Mouse (Mus musculus) hindbrain, embryonic 15.5 days (tissue): ENCODE data around the gene A1cf. TPM values are rescaled to one million over a fixed set of nuclear protein-coding genes. Genes with fewer than 3 reads are reported as not detected.

Experiments
- ATAC-seq: fragments of 200-750 bp; cut with Nextera tagmentation; 2 replicates; pipeline ENCODE4 v1.8.0; 2017; ENCODE audit warnings: low read depth, moderate number of reproducible peaks, moderate TSS enrichment; ENCODE audit not compliant: low FRiP score
- H3K27ac ChIP-seq: fragments of 300-500 bp; sonication (generic); replicated peaks from 2 replicates; pipeline ENCODE4 v1.5.1; 2015; ENCODE audit warnings: mild to moderate bottlenecking, inconsistent platforms
- H3K27me3 ChIP-seq: fragments of 300-500 bp; sonication (generic); 2 replicates; pipeline ENCODE4 v1.6.1; 2015; ENCODE audit warnings: control low read depth, inconsistent platforms
- H3K36me3 ChIP-seq: fragments of 300-500 bp; sonication (generic); 2 replicates; pipeline ENCODE4 v1.6.1; 2015; ENCODE audit warnings: control low read depth, inconsistent platforms
- H3K4me1 ChIP-seq: fragments of 300-500 bp; sonication (generic); replicated peaks from 2 replicates; pipeline ENCODE4 v1.6.1; 2015; ENCODE audit warnings: control low read depth, inconsistent platforms
- H3K4me2 ChIP-seq: fragments of 300-500 bp; sonication (generic); 2 replicates; pipeline ENCODE4 v1.6.1; 2015; ENCODE audit warnings: moderate library complexity, mild to moderate bottlenecking, inconsistent platforms
- H3K4me3 ChIP-seq: fragments of 300-500 bp; sonication (generic); 2 replicates; pipeline ENCODE4 v1.5.1; 2015; ENCODE audit warnings: mild to moderate bottlenecking, inconsistent platforms
- H3K9ac ChIP-seq: fragments of 300-500 bp; sonication (generic); 2 replicates; pipeline ENCODE4 v1.6.1; 2015; ENCODE audit warnings: inconsistent platforms
- H3K9me3 ChIP-seq: fragments of 300-500 bp; sonication (generic); 2 replicates; pipeline ENCODE4 v1.6.1; 2016; ENCODE audit warnings: control low read depth, inconsistent platforms
- WGBS: fragments of 180-500 bp; shearing (Covaris S2); methylation state at CpG from one replicate; pipeline ENCODE4 v1.1.7; 2015; 5-methylcytosine and 5-hydroxymethylcytosine counted together
- polyA plus RNA-seq: library from polyadenylated mRNA; unstranded; fragments of >200 nt; fragmentation: Nextera tagmentation; extraction: Ambion mirVana; gene quantifications from 2 replicates; pipeline ENCODE4 v1.2.1, GENCODE M21; 2015

A1cf gene
- polyA plus RNA-seq, 1 experiment from 2014 or later: not detected

DNA sequence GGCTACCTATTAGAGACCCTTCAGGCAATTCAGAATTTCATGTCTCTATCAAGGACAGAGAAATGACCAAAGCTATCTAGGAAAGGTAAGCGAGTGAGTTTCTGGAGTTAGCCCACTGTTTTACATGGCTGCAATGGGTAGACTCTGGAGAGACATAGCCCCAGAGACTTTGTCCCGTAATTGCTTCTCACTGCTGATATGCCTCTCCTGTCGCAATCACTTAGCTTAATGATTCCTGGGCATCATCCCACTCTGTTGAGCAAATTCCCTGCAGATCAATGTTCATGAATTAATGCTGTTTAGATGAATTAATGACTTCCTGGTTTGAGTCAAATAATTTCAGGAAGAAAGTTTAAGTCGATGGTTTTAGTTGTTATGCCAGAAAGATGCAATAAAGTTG is 86.1 kb downstream of the A1cf start:
- Histone ChIP-seq H3K9ac (no peak overlapping the region), H3K27me3 (no peaks in the 10 kb centered on the region), H3K4me1 (no peaks in the 10 kb centered on the region), H3K4me2 (no peak overlapping the region), H3K36me3 (no peaks in the 10 kb centered on the region), H3K4me3 (no peak overlapping the region), H3K27ac (no peak overlapping the region), H3K9me3 (no peaks in the 10 kb centered on the region)
- WGBS: 89% methylated on average over 4 of the region's 4 CpGs
- ATAC-seq: no peak

DNA sequence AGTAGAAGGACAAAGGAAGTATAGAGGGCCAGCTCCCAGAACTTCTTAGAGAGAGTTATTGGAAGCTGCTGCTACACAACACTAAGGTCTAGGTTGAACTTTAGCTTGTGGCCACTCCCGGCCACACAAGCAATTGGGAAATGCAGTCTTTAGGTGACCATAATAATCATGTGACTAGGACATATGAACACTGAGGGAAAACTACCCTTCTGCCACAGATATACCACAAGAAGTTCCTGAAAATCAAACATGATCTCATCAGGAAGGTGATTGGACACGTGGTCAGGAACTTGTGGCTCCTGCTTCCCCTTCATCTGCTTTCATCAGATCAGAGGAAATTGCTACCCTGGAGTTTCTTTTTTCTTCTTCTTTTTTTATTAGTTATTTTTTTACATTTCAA is 87.8 kb downstream of the A1cf start:
- ATAC-seq: no peak
- Histone ChIP-seq H3K9ac (no peak overlapping the region), H3K36me3 (no peaks in the 10 kb centered on the region), H3K4me2 (no peak overlapping the region), H3K27me3 (no peaks in the 10 kb centered on the region), H3K4me3 (no peak overlapping the region), H3K27ac (no peak overlapping the region), H3K9me3 (no peaks in the 10 kb centered on the region), H3K4me1 (no peaks in the 10 kb centered on the region)
- WGBS: 77% methylated on average over 2 of the region's 2 CpGs

DNA sequence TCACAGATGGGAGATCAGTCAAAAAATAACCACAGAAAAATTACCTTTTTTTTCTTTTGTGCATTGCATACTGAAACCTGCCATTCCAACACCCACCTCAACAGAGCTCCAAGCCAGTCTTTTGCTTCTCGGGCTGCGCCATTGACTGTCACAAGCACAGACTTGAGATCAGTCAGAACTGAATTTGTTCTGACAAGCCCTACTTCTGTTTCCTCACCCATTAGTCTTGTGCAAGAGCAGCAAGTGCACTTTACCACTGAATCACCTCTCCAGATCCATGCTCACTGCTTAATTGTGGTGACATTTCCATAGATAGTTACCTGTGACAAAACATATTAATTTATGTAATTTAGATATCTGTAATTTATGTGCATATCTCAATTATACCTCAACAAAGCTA is 91.9 kb downstream of the A1cf start:
- no peak overlapping the region for H3K27ac ChIP-seq
- no peaks in the 10 kb centered on the region for H3K27me3 ChIP-seq
- H3K9ac ChIP-seq: no peak overlapping the region
- H3K4me1 ChIP-seq: no peaks in the 10 kb centered on the region
- ATAC-seq: no peak
- no peaks in the 10 kb centered on the region for H3K36me3 ChIP-seq
- H3K9me3 ChIP-seq: no peaks in the 10 kb centered on the region
- H3K4me3 ChIP-seq: no peak overlapping the region
- WGBS: 100% methylated on average over 2 of the region's 2 CpGs
- no peak overlapping the region for H3K4me2 ChIP-seq

DNA sequence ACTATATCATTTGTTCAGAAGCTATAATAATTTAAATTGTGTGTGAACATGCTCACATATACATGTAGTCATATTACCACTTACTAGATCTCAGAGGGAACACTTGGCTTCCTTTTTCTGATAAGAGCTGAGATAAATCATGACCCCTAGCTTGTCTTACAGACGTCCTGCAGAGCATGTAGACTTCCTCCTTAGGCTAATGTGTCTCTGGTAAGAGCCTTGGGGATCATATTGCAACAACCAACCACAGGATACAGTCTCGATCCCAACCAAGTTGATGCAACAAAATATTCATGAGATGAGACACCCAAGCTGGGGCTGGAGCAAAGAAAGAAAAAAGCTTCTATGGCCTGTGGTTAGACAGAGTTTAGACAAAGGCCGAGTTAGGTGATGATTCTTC is 94.6 kb downstream of the A1cf start:
- H3K4me2 ChIP-seq: no peak overlapping the region
- H3K9ac ChIP-seq: no peak overlapping the region
- no peaks in the 10 kb centered on the region for H3K4me1 ChIP-seq
- no peak for ATAC-seq
- no peak overlapping the region for H3K27ac ChIP-seq
- H3K4me3 ChIP-seq: no peak overlapping the region
- no peaks in the 10 kb centered on the region for H3K27me3 ChIP-seq
- 54% methylated on average over 3 of the region's 3 CpGs for WGBS
- no peaks in the 10 kb centered on the region for H3K36me3 ChIP-seq
- H3K9me3 ChIP-seq: no peaks in the 10 kb centered on the region

DNA sequence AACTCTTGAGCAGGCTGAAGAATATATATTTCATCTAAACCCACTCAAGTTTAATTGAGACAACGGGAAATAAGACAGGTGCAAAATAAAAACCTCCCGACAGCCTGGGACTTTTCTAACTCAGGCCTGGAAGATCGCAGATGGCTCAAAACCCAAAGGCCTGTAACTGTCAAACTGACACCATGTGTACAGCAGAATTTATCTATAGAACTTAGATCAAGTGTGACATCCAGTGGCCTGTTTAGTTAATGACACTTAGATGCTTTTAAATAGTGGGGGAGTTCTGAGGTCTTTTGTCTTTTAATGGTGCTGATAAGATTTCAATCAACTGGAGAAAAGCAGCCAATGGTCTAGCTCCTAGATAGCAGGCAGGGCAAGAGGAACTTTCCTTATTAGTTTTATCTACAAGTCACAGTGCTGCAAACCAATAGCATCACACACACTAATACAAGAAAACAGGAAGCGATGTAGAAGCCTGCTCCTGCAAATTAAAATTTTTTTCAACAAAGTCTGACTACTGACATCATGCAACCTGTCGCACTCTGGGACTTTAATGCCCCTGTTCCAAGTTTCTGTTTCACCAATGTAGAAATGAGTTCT is 99.5 kb downstream of the A1cf start:
- no peak overlapping the region for H3K4me3 ChIP-seq
- 71% methylated on average over 5 of the region's 5 CpGs for WGBS
- H3K4me2 ChIP-seq: no peak overlapping the region
- no peak overlapping the region for H3K9ac ChIP-seq
- no peaks in the 10 kb centered on the region for H3K4me1 ChIP-seq
- no peaks in the 10 kb centered on the region for H3K27me3 ChIP-seq
- no peak for ATAC-seq
- H3K27ac ChIP-seq: no peak overlapping the region
- no peaks in the 10 kb centered on the region for H3K36me3 ChIP-seq
- H3K9me3 ChIP-seq: no peaks in the 10 kb centered on the region

DNA sequence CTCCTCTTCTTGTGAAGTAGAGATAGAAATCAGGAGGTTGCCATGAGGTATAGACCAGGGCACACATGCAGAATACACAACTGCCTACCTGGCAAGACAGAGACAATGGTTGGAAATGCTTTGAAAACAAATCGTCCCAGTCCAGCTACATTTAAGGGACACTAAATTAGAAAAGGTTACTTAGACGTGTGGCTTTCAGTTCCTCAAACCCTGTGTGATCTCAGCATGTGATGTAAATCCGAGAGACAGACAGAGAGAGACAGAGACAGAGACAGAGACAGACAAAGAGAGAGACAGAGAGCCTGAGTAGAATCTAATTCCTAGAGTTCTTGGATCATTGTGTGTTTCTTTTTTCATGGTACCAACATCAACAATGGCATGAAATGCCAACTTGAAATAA is 102.8 kb downstream of the A1cf start:
- H3K4me2 ChIP-seq: no peak overlapping the region
- no peaks in the 10 kb centered on the region for H3K27me3 ChIP-seq
- no peak overlapping the region for H3K9ac ChIP-seq
- no peaks in the 10 kb centered on the region for H3K4me1 ChIP-seq
- WGBS: 60% methylated on average over 3 of the region's 3 CpGs
- no peak for ATAC-seq
- H3K4me3 ChIP-seq: no peak overlapping the region
- H3K36me3 ChIP-seq: no peaks in the 10 kb centered on the region
- H3K27ac ChIP-seq: no peak overlapping the region
- H3K9me3 ChIP-seq: no peaks in the 10 kb centered on the region

DNA sequence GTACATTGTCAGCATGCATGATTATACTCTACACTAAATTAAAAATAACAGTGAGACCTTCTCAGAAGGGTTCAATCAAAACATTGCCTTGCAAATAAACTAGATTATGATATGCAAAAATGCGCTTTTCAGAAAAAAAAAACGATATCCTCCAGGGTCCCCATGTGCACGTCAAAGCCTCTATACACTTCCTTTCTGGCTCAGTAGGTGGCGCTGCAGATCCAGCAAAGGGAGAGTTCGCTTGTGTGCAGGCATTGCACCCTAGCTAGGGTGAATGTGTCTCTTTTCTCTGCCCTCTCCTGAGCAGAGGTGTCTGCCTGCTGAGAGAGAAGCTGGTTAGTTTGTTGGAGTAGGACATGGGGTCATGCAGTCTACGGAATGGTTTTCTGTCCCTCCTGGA is 103.4 kb downstream of the A1cf start:
- peak; percentile 85 for ATAC-seq
- 9% methylated on average over 6 of the region's 6 CpGs for WGBS

DNA sequence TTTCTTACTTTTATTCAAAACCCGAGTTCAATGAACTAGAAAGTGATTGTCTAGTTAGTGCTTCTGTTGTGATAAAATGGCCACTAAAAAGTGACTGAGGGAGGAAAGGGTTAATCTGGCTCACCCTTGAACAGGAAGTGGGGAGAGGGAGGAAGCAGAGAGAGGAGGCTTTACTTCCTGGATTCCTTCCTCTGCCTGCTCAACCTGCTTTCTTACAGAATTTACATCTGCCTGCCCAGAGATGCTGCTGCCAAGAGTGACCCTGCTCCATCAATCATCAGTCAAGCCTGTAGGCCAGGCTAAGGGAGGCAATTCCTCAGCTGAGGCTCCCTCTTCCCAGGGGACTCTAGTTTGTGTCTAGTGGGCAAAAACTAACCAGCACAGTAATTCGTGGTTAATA is 107.3 kb downstream of the A1cf start:
- Histone ChIP-seq H3K4me2 (no peak overlapping the region), H3K4me1 (no peaks in the 10 kb centered on the region), H3K9me3 (no peaks in the 10 kb centered on the region), H3K36me3 (no peaks in the 10 kb centered on the region), H3K9ac (no peak overlapping the region), H3K27ac (no peak overlapping the region), H3K27me3 (no peaks in the 10 kb centered on the region), H3K4me3 (no peak overlapping the region)
- WGBS: 59% methylated on average over 2 of the region's 2 CpGs
- no peak for ATAC-seq

More for the DNA sequence above, 103.4 kb downstream of the A1cf start:
- H3K9ac ChIP-seq: no peak overlapping the region
- no peaks in the 10 kb centered on the region for H3K27me3 ChIP-seq
- H3K4me1 ChIP-seq: no peaks in the 10 kb centered on the region
- H3K9me3 ChIP-seq: no peaks in the 10 kb centered on the region
- no peak overlapping the region for H3K4me2 ChIP-seq
- H3K27ac ChIP-seq: no peak overlapping the region
- no peaks in the 10 kb centered on the region for H3K36me3 ChIP-seq
- no peak overlapping the region for H3K4me3 ChIP-seq

DNA sequence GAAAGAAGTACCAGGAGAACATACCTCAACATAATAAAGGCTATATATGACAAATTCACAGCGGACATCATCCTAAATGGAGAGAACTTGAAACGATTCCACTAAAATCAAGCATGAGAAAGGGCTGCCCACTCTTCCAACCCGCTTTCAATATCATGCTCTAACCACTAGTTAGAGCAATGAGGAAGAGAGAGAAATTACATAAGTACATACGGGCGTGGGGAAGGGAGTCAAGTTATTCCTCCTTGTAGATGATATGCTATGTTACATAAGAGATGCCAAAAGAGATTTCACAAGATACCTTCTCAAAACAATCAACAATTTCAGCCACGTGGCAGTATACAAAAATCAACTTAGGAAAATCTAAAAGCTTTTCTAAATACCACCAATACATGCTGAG is 122.5 kb downstream of the A1cf start:
- Histone ChIP-seq H3K27ac (no peak overlapping the region), H3K36me3 (no peaks in the 10 kb centered on the region), H3K4me1 (no peaks in the 10 kb centered on the region), H3K4me3 (no peak overlapping the region), H3K27me3 (no peaks in the 10 kb centered on the region), H3K4me2 (no peak overlapping the region), H3K9me3 (no peaks in the 10 kb centered on the region), H3K9ac (no peak overlapping the region)
- ATAC-seq: no peak
- WGBS: 94% methylated on average over 6 of the region's 6 CpGs

DNA sequence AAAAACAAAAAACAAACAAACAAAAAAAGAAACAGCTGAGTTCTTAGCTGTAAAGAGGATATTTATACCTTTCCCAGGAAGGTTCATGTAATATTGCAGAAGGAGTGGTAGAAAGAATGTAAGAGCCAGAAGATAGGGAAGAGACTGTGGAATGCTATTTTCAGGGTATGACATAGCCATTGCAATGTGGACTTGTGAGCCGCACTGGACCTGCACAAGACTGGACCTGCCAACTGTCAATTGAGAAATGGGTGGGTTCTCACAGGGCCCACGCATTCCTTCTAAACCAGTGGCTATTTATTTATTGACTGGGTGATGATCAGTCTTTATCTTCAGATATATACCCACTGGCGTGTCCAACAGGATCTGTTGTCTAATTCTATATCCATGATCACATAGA is 128.4 kb downstream of the A1cf start:
- Histone ChIP-seq H3K4me1 (no peaks in the 10 kb centered on the region), H3K4me3 (no peak overlapping the region), H3K27me3 (no peaks in the 10 kb centered on the region), H3K27ac (no peak overlapping the region), H3K4me2 (no peak overlapping the region), H3K9ac (no peak overlapping the region), H3K36me3 (no peaks in the 10 kb centered on the region), H3K9me3 (no peaks in the 10 kb centered on the region)
- ATAC-seq: no peak
- 92% methylated on average over 3 of the region's 3 CpGs for WGBS

Other genes starting within 250 kb of the A1cf start
- gene Prkg1, start 103.7 kb upstream of the A1cf start, polyA plus RNA-seq: 5.0 and 5.6 TPM in 2 replicates
- 1.2 and 1.3 TPM in 2 replicates for gene Asah2, start 239.4 kb downstream of the A1cf start, polyA plus RNA-seq